Mouse (Mus musculus) liver, postnatal 0 days (tissue): Measurements from ENCODE around the gene Clec2g.
"Not testable (repeated sequence)": the region's sequence is repeated elsewhere in the genome, so short reads cannot be mapped to it uniquely, and the experiment has no call there.

Source experiments
- CTCF ChIP-seq: sonication (generic); IDR thresholded peaks from 2 replicates; pipeline ENCODE4 v1.5.1; 2016; ENCODE audit warnings: antibody characterized with exemption, low read depth
- EP300 ChIP-seq: IDR thresholded peaks from 2 replicates; pipeline ENCODE4 v1.6.1; 2016; ENCODE audit warnings: antibody characterized with exemption, low read depth, mild to moderate bottlenecking

GRCm38 (mm10) chr6:128981951-128982541 is 47.9 kb downstream of the Clec2g start:
- not testable (repeated sequence) for TF ChIP-seq CTCF, EP300
